8 mouse cellular contexts compared by ENCODE assay signal in the genomic region with DNA sequence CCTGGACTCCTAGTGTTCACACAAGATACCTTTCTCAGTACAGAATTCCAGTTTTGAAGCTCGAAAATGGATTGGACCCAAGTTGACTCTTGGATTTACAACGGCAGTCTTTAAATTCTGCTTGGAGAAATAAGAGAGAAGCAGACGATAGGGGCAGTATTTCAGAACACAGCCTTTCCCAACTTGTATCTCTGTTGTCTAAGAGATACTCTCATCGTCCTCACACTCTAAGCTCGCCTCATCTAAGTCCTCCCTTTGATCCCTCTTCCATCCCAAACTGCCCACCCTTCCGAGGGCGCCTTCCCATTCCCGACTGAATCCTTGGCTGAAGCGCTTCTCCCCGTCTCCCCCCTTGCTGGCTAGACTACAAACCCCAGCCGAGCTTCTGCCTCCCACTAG. TPM values are rescaled to one million over a fixed set of nuclear protein-coding genes. Genes with fewer than 3 reads are reported as not detected.
DNase-seq lines count a peak whose midpoint lies in the region; ATAC-seq and TF ChIP-seq lines count a peak whose summit lies in the region.

No protein-coding gene starts in this region.

- TF ChIP-seq POLR2A in lung, adult 2 months (IDR thresholded peaks at IDR 0.05; ENCODE audit: borderline replicate concordance, extremely low read depth, low read depth, low read length): no peak

- H3K36me3 ChIP-seq in embryonic facial prominence, embryonic 14.5 days (ENCODE audit: control insufficient read depth, insufficient read depth, low read length): no peaks in the 10 kb centered on the region
- peaks cover 12% of the 10 kb centered on the region for H3K36me3 ChIP-seq in limb, embryonic 10.5 days
- H3K36me3 ChIP-seq in neural tube, embryonic 13.5 days: 0 out of 2 replicates have a peak, but pooled peaks cover 6% of the 10 kb centered on the region

- H3K9ac ChIP-seq in embryonic facial prominence, embryonic 14.5 days (ENCODE audit: low read depth, low read length): peak overlapping the region; percentile 69
- H3K9ac ChIP-seq in neural tube, embryonic 13.5 days: peak overlapping the region; percentile 69

- WGBS in lung, adult 2 months: 31% methylated on average over 11 of the region's 11 CpGs
- WGBS in embryonic facial prominence, embryonic 14.5 days: 18% methylated on average over 11 of the region's 11 CpGs
- WGBS in limb, embryonic 10.5 days: 15% methylated on average over 11 of the region's 11 CpGs
- 13% methylated on average over 11 of the region's 11 CpGs for WGBS in neural tube, embryonic 13.5 days

- no peak for TF ChIP-seq CTCF in lung, adult 2 months (IDR thresholded peaks at IDR 0.05; ENCODE audit: insufficient read depth, low read length)

- peak; percentile 42 for ATAC-seq in embryonic facial prominence, embryonic 14.5 days (ENCODE audit: low read depth)
- ATAC-seq in neural tube, embryonic 13.5 days (ENCODE audit: low read depth): peak; percentile 59
- no peak for ATAC-seq in CD4-positive, CD25-positive, alpha-beta regulatory T cell, adult 4 months

- H3K4me2 ChIP-seq in embryonic facial prominence, embryonic 14.5 days (ENCODE audit: low read depth, low read length): peak overlapping the region; percentile 53
- H3K4me2 ChIP-seq in neural tube, embryonic 13.5 days: peak overlapping the region; percentile 57

- H3K4me1 ChIP-seq in lung, adult 2 months (ENCODE audit: control insufficient read depth, insufficient read depth, low read length): peaks cover 5% of the 10 kb centered on the region
- no peaks in the 10 kb centered on the region for H3K4me1 ChIP-seq in embryonic facial prominence, embryonic 14.5 days (ENCODE audit: control insufficient read depth, insufficient read depth, low read length)
- H3K4me1 ChIP-seq in limb, embryonic 10.5 days: peaks cover 6% of the 10 kb centered on the region; the same call in 1 of the 2 replicates
- H3K4me1 ChIP-seq in neural tube, embryonic 13.5 days (replicated peaks): peaks cover 10% of the 10 kb centered on the region

- peak overlapping the region; percentile 71 for H3K4me3 ChIP-seq in lung, adult 2 months (replicated peaks; ENCODE audit: extremely low read depth, low read depth, low read length)
- H3K4me3 ChIP-seq in embryonic facial prominence, embryonic 14.5 days (ENCODE audit: low read depth, low read length): peak overlapping the region; percentile 59
- H3K4me3 ChIP-seq in limb, embryonic 10.5 days: peak overlapping the region; percentile 61
- peak overlapping the region; percentile 52 for H3K4me3 ChIP-seq in neural tube, embryonic 13.5 days

- no peak for DNase-seq in lung, adult 2 months
- DNase-seq in lung, postnatal 10 days: no peak
- no peak for DNase-seq in embryonic facial prominence, embryonic 14.5 days (ENCODE audit: low spot score)
- DNase-seq in limb, embryonic 10.5 days (ENCODE audit: low spot score): no peak
- DNase-seq in urinary bladder, postnatal 4 days (ENCODE audit: low spot score in 2 of 2): no peak
- no peak for DNase-seq in retina, postnatal 1 day

- H3K27ac ChIP-seq in embryonic facial prominence, embryonic 14.5 days (replicated peaks; ENCODE audit: low read depth, low read length): peak overlapping the region; percentile 90
- peak overlapping the region; percentile 92 for H3K27ac ChIP-seq in limb, embryonic 10.5 days
- peak overlapping the region; percentile 80 for H3K27ac ChIP-seq in neural tube, embryonic 13.5 days (replicated peaks)

- H3K9me3 ChIP-seq in embryonic facial prominence, embryonic 14.5 days (ENCODE audit: control insufficient read depth, low read length): no peaks in the 10 kb centered on the region
- H3K9me3 ChIP-seq in limb, embryonic 10.5 days (replicated peaks): no peaks in the 10 kb centered on the region
- no peaks in the 10 kb centered on the region for H3K9me3 ChIP-seq in neural tube, embryonic 13.5 days

- H3K27me3 ChIP-seq in embryonic facial prominence, embryonic 14.5 days (replicated peaks; ENCODE audit: control insufficient read depth, insufficient read depth, low read length): peaks cover 24% of the 10 kb centered on the region; the same call in 1 of the 2 replicates
- peaks cover 96% of the 10 kb centered on the region for H3K27me3 ChIP-seq in limb, embryonic 10.5 days (ENCODE audit: low read depth, poor library complexity, severe bottlenecking)
- H3K27me3 ChIP-seq in neural tube, embryonic 13.5 days: peaks cover 73% of the 10 kb centered on the region

RNA-seq across cellular contexts. Expression of a gene that starts 0.3 kb away (rescaled TPM):
- polyA plus RNA-seq in lung, adult 2 months (2012; rRNA removed): 0.59 and 1.1 TPM in 2 replicates
- polyA plus RNA-seq in embryonic facial prominence, embryonic 14.5 days (2014; fragmentation: Nextera tagmentation; extraction: Ambion mirVana): 3.2 and 4.6 TPM in 2 replicates
- 4.7 and 6.1 TPM in 2 replicates for polyA plus RNA-seq in limb, embryonic 10.5 days (2016; fragmentation: Nextera tagmentation; extraction: Ambion mirVana)
- polyA plus RNA-seq in neural tube, embryonic 13.5 days (2015; fragmentation: Nextera tagmentation; extraction: Ambion mirVana): 1.6 and 2.6 TPM in 2 replicates
- 1 to 10 TPM; 1.8 to 2.0 TPM for polyA plus RNA-seq in CD4-positive, CD25-positive, alpha-beta regulatory T cell, adult 4 months (2017; shearing (Covaris generic))

RNA-seq across cellular contexts. Expression of a gene that starts 0.5 kb away (rescaled TPM):
- polyA plus RNA-seq in lung, adult 2 months (2012; rRNA removed): 15.3 and 22.4 TPM in 2 replicates
- polyA plus RNA-seq in embryonic facial prominence, embryonic 14.5 days (2014; fragmentation: Nextera tagmentation; extraction: Ambion mirVana): 84.1 and 95.4 TPM in 2 replicates
- polyA plus RNA-seq in limb, embryonic 10.5 days (2016; fragmentation: Nextera tagmentation; extraction: Ambion mirVana): 91.9 and 110 TPM in 2 replicates
- polyA plus RNA-seq in neural tube, embryonic 13.5 days (2015; fragmentation: Nextera tagmentation; extraction: Ambion mirVana): 87.5 and 97.5 TPM in 2 replicates
- 100 to 1,000 TPM in 1 of 2 experiments, 10 to 100 TPM in 1; 91.8 to 102 TPM for polyA plus RNA-seq in CD4-positive, CD25-positive, alpha-beta regulatory T cell, adult 4 months (2017; shearing (Covaris generic))

RNA-seq across cellular contexts. Expression of a gene that starts 14.1 kb away (rescaled TPM):
- polyA plus RNA-seq in lung, adult 2 months (2012; rRNA removed): 36.1 and 51.2 TPM in 2 replicates
- 186 and 188 TPM in 2 replicates for polyA plus RNA-seq in embryonic facial prominence, embryonic 14.5 days (2014; fragmentation: Nextera tagmentation; extraction: Ambion mirVana)
- 256 and 258 TPM in 2 replicates for polyA plus RNA-seq in limb, embryonic 10.5 days (2016; fragmentation: Nextera tagmentation; extraction: Ambion mirVana)
- polyA plus RNA-seq in neural tube, embryonic 13.5 days (2015; fragmentation: Nextera tagmentation; extraction: Ambion mirVana): 137 and 145 TPM in 2 replicates
- polyA plus RNA-seq in CD4-positive, CD25-positive, alpha-beta regulatory T cell, adult 4 months (2017; shearing (Covaris generic)): 100 to 1,000 TPM; 122 to 129 TPM
